Mouse (Mus musculus) frontal cortex, postnatal 14 days (tissue): Measurements from ENCODE around the gene Eral1.
"Not testable (repeated sequence)": the region's sequence is repeated elsewhere in the genome, so short reads cannot be mapped to it uniquely, and the experiment has no call there.

ENCODE experiments used
- DNase-seq, 2 experiments: peaks; one replicate each; pipeline ENCODE4 v3.0.0; 2022; ENCODE audit warnings: low spot score in 2 of 2

Eral1 gene

GRCm38 (mm10) chr11:78087756-78088281 is 7.6 kb upstream of the Eral1 start:
- DNase-seq = no peak

DNA sequence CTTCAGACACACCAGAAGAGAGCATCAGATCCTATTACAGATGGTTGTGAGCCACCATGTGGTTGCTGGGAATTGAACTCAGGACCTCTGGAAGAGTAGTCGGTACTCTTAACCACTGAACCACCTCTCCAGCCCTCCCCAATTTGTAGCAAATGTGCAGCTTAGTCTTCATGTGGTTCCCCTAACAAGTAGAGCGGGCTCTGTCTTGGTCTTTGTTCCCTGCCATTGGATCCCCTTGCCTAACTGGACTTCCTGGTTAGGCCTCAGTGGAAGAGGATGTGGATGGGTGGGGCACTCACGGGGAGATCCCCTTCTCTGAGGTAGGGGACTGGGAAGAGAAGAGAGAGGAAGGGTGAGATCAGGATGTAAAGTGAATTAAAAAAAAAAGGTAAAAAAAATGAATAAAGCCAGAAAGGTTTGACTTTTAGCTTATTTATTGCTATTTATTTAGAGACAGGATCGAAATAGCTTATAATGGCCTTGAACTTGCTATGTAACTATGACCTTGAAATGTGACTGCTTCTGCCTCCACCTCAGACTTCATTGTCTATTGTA is 6.8 kb upstream of the Eral1 start:
- no peak for DNase-seq

GRCm38 (mm10) chr11:78083595-78083994 is 3.4 kb upstream of the Eral1 start:
- DNase-seq = no peak

DNA sequence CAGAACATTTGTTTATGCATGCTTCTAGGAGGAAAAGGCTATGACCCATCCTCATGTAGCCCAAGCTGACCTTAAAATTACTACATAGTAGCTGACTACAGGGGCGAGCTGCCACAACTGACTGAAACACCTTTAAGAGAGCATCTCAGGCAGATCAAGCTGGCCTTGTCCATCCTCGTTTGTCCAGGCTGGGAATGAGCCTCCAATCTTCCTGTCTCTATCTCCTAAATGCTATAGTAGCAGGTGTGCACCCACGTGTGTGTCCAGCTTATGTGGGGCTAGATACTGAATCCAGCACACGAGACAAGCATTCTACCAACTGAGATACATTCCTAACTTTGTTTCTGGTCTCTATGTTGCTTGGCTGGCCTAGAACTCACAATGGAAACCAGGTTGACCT is 5.5 kb downstream of the Eral1 start:
- DNase-seq = no peak

DNA sequence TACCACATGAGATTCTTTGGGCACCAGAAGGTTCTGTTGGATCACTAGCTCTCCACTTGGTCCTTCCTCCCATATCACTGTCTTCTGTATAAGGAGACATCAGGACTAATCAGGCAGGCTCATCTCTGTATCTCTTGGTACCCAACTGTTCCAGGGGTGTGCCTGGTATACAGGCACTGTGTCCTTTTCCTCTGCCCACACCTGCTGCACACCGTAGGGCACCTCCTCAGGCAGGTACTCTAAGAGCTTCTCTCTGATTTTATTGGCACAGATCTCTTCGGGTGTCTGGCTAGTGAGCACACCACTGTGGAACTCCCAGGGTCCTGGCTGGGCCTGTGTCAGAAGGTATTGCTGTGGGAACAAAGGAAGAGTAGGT is 5.9 kb downstream of the Eral1 start:
- no peak for DNase-seq

DNA sequence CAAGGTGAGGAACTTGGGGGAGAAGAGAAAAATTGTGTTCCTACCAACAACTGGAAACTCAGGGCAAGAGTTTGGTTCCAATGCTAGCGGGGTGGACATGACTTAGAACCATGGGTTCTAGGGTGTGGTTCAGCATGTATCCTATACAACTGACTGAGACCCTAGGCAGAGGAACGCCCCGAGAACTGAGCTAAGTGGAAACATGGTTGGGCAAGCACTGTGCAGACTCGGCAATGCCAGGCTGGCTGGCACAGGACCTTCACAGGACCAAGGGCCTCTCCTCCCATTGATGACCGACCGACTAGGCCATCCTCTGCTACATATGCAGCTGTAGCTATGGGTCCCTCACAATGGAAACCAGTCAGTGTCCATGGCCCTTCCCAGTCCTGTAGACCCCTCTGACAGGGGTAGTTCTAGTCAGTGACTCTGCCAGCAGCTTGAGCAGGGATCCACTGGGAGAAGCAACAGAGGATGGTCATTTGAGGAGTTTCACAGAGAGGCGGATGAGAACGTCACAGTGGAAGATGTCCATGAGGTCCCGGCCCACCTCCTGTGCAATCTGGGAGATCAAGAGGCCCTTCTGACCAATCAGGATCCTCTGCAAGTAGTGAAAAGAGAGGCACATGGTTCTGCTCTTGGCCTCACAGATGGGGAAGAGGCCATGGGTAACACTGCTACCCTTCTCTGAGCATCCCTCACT is 6.5 kb downstream of the Eral1 start:
- DNase-seq = no peak

DNA sequence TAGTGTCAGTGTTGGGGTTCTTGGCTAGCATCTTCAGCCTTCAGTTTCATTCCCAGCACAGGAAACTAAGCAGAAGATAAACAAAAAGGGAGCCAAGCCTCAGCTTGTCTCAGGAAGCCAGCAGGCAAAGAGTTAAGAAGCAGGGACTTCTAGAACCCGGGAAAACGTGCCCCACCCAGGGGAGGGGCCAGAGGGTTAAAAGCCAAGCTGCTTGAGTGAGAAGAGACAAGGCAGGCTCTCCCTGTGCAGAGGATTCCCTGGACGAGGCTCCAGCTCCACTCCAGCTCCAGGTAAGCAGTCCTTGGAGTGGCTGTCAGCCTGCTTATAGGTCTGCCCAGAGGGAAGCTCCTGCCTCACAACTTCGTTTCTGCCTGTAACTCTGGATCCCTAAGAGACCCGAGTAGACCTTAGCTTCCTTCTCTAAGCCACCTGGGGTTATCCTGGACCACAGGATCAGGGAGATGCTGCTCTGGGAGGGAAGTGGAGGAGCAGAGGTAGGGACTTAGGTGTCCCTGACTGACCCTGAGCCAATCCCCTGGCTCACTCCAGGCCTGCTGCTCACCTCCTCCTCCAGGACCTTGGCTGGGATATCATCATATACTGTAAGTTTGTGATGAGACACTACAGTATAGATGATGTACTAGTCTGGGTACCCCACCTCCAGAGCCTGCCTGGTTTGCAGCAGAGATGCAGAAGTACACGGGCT is 7.6 kb downstream of the Eral1 start:
- DNase-seq = no peak

- DNase-seq = no peak
Measured at GRCm38 (mm10) chr11:78071938-78072337, 8.2 kb downstream of the Eral1 start.

GRCm38 (mm10) chr11:78069646-78070045 is 10.5 kb downstream of the Eral1 start:
- DNase-seq = no peak

GRCm38 (mm10) chr11:78069130-78069529 is 11.1 kb downstream of the Eral1 start:
- no peak for DNase-seq

DNA sequence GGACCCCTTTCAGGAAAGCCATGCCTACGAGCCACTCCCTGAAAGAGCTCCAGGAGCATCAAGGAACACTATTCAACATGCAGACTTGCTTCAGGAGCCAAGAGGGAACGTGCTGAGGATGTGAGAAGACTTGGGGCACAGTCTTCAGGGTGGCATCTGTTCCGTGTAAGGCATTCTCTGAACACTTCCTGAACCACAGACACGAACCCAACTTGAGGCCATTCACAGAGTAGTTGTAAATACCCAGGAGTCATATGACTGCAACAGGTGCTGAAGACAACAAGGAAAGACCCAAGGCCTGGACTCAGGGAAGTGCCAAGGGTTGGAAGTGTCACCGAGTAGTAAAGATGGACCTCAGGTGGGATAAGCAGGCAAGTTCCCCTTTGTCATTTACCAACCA is 12.6 kb downstream of the Eral1 start:
- no peak for DNase-seq

GRCm38 (mm10) chr11:78066641-78067040 is 13.5 kb downstream of the Eral1 start:
- DNase-seq = no peak

- no peak for DNase-seq
Measured at GRCm38 (mm10) chr11:78065906-78066305, 14.3 kb downstream of the Eral1 start.

DNA sequence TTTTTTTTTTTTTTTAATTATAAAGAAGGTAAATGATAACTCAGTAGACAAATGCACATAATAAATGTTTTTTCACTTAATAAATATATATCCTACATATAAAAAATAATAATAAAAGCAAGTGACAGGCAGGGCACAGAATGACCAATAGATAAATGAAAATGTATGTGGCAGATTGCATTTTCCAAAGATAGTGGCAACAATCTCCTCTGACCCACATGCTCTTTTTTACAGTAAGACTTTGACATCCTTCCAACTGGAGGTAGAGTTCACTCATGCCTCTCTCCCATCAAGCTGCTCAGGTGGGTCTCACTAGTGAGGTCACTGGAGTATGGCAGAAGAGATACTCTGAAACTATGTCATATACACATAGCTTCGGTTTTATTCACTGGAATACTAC is 17.6 kb downstream of the Eral1 start:
- DNase-seq = no peak

- peak; percentile 40 to 55 for DNase-seq
Measured at GRCm38 (mm10) chr11:78059833-78060757, 20.1 kb downstream of the Eral1 start.

- DNase-seq = no peak
Measured at GRCm38 (mm10) chr11:78056946-78057345, 23.2 kb downstream of the Eral1 start.

DNA sequence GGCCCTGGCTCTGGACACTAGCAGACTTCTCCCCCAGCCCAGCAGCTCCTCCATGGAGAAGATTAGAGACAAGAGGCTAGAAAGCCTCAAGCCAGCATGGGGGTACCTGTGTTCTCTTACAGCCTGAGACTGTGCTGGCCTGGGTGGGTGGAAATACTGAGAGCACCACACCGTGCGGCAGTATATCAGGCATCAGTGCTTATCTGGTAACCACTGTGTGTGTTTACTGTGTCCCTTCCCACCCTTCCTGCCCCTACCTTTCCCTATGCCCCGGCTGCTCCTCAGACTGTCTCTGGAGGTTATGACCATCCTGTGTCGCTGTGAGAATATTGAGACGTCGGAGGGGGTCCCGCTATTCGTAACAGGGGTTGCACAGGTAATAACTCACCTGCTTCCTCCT is 27.1 kb downstream of the Eral1 start:
- DNase-seq = no peak

DNA sequence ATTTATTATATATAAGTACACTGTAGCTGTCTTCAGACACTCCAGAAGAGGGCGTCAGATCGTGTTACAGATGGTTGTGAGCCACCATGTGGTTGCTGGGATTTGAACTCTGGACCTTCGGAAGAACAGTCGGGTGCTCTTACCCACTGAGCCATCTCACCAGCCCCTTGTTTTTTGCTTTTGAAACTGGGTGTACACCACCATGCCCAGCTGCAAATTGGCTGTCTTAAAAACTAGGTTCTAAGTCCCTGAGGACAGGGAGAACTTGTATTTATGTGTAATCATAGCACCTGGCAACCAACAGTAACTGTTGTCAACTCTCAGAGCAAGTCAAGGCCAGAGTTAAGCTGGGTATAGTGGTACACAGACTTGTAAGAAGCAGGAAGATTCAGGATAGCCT is 31.5 kb downstream of the Eral1 start:
- not testable (repeated sequence) for DNase-seq

DNA sequence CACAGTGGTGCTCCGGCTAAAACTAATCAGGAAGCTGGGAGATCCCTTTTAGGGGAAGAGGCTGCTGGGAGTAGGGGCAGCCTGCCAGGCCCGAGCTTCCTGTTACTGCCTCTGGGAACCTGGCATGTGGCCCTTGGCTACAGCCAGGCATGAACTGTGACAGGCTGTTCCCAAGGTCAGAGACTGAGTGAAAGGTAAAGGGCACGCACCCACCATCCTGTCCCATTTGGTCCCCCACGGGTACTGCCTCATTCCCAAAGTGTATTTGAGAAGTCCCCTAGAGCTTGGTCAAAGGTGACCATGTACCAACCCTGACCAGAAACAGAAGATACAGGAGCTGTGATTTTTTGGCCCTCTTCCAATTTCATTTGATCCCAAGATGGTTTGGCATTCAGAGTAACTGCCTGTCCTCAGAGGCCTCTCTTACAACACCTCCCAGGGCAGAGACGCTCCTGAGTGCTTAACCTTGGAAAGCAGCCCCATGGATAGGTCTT is 35.4 kb downstream of the Eral1 start:
- DNase-seq = no peak

- DNase-seq = not testable (repeated sequence)
Measured at GRCm38 (mm10) chr11:78042290-78042870, 37.8 kb downstream of the Eral1 start.

DNA sequence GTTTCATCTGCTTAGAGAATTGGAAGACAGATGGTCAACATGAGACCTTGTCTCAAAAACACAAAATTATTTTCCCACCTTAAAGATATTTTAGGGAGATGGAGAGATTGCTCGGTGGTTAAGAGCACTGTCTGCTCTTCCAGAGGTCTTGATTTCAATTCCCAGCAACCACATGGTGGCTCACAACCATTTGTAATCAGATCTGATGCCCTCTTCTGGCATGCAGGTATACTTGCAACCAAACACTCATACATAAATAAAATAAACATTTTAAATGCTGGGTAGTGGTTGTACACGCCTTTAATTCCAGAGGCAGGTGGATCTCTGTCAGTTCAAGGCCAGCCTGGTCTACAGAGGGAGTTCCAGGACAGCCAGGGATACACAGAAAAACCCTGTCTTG is 39.3 kb downstream of the Eral1 start:
- DNase-seq = no peak
